Mouse (Mus musculus): ENCODE data around the gene Ciita.

DNA sequence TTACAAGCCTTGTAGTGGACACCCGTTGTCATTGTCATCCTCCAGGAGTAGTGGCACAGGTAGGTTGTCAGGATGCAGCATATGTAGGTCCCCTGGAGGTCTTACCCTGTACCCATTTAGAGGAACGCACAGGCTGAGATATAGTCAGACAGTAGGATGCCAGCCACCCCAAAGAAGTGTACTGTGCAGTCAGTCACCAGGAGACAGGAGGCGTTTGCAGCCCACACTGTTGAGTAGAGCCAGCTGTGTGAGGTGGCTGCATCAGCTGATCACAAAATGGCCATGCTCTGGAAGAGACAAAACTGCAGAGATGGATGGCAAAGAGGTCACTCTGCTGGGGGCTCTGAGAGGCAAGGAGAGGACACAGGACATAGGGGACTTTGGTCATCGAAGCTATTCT, 47.5 kb upstream of the Ciita start:
- TF ChIP-seq CTCF (IDR thresholded peaks at IDR 0.05; ENCODE audit: borderline replicate concordance, insufficient read depth, low read depth, low read length) (no peak), POLR2A (IDR thresholded peaks at IDR 0.05; ENCODE audit: borderline replicate concordance, insufficient read depth, low read length) (no peak)
